Mouse (Mus musculus): ENCODE measurements at regions not wholly inside any gene's neighbourhood (a gene's known extent, or its start where the extent isn't known, plus 50 kb on each side); places are given as distances from the start of the nearest gene placed in this dataset.
"Not testable (repeated sequence)": the region's sequence is repeated elsewhere in the genome, so short reads cannot be mapped to it uniquely, and the experiment has no call there.

DNA sequence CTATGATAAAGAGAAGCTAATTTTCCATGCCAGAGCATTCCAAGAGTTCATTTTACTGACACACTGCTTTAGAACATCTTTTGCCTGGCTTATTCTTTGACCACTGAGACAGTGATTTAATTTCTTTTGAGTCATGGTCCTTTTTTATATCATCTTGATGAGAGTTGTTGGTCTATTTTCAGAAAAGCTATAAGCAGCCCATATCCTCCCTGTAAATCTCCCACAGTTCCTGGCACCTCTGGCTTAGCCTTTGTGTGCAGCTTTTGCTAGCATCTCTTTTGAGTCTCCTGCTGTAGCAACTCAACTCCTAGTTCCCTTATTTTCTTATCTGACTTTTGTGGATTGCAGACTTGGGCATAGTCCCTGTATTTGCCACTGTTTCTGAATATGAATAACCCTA, 207.5 kb upstream of the 4931417E11Rik start:
- no peak for DNase-seq

DNA sequence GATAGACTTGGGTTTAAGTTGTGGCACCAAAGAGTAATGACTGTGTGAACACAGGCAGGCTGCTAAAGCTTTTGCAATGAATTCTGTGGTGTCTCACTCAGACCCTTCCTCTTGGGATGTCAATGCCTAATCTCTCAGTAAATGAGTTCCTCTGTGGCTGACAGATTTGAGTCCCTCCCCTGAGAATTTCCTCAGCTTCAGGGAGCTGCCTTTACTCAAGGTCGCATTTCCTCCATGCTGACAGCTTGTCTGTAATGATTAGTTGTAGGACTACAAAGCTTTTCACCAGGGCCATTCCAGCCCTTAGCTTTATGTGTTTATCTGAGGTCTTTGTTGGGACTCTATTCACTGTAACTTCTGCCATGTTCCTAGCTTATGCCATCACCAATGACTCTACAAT, 199.9 kb upstream of the 4931417E11Rik start:
- DNase-seq, result no peak

DNA sequence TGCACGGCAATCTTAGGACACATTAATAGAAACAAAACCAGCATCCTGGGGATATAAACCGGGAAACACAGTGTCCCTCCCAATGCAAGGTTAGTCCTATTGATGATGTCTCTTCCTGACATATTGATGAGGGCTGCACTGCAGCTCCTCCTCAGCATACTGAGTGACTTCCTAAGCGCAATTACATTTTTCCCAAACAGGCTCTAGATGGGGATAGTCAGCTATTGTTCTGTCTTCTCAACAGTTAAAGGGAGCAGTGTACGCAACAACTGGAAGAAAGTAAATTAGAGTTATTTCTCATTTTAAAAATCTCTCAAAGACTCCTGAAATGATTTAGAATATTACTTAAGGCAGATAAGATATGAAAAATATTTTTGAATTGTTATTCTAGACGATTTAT, 189.5 kb upstream of the 4931417E11Rik start:
- no peak for DNase-seq

DNA sequence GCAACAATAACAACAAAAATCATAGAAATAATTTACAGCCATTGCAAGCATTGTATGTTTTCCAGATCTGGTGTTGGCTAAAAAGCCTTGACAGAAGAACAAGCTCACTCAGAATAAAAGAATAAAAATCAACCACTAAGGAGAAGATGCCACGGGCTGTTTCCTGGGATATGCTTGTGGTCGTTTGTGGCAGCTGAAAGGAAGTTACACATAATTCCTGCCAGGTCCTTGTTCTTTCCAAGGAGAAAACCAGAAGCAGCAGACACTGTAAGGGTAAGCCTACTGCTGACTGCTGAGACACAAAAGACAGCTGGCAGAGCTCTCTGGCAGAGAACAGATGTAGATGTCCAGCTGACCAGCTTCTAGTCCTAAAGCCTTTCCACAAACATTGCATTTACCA, 175.9 kb upstream of the 4931417E11Rik start:
- DNase-seq, result no peak

DNA sequence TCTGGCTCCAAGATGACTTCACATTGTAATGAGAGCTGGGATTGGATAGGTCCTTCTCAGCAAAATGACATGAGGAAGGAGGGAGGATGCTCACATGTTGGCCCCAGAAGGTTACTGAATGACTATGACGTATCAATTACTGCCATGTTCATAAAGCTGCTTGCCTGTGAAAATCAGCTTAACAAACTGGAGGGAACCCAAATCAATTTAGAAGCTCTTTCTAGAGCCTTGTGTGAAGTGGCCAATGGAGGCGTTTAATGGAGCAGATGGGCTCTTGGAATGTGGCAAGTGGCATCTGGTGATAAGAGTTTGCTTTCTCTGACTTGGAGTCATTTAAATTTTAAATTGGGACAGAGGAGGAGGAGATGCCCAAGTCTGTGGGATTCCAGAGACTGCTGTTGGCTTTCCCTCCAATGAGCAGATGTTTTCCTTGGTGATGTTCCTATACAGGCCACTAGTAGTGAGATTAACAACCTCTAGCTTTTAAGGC, 175.4 kb upstream of the 4931417E11Rik start:
- DNase-seq, result no peak

DNA sequence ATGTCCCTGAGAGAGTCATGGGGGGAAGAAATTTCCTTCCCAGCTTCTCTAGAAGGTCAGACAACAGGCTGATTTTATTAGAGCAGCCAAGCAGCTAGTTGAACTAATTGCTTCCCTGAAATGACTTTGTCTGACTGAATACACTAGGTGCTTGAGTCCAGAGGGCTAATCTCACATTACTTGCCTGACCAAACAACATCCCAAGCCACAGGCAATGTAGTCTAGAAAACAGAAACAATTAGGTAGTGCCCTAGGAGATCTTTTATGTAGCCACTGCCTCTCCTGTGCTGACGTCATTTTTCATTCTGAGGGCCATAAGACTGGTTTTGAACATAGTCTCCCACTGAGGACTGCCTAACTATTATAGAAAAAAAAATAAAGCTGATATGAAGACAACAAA, 159.1 kb upstream of the 4931417E11Rik start:
- DNase-seq, result peak in 1 of 2 experiments; percentile 1

DNA sequence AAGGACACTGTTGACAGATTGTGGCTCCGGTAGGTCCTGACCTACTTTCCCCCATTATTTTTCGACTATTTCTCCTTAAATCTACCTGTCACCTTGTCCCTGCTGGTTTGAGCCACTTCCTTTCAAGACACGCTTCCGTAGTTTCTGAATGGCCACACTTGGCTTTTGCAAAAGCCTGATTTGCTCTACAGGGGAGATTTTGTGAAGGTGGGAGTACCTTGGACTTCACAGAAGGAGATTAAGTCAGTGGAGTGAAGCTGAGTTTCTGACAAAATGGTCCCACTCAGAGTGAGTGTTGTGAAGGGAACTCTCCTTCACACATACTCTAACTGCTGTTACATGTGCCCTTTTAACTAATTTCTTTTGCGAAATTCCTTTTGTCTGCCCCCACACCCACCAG, 157.0 kb upstream of the 4931417E11Rik start:
- DNase-seq, result no peak

DNA sequence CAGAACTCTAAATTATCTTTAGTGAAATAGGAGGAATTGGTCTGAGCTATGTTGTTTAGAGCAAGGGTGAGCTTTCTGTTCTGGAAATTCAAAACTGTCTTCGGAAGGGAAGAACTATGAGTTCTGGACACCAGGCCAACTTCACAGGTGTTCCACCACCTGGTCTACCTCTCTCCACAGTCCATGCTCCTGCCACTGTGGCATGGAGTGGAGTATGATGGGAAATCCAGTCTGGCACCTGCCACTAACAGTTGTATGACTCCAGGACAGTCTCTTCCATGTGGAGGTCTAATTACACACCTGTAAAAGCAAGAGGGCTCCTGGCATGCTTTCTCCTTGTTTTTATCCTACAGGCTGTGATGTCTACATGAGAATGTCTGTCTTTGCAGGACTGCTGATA, 154.7 kb upstream of the 4931417E11Rik start:
- no peak for DNase-seq

DNA sequence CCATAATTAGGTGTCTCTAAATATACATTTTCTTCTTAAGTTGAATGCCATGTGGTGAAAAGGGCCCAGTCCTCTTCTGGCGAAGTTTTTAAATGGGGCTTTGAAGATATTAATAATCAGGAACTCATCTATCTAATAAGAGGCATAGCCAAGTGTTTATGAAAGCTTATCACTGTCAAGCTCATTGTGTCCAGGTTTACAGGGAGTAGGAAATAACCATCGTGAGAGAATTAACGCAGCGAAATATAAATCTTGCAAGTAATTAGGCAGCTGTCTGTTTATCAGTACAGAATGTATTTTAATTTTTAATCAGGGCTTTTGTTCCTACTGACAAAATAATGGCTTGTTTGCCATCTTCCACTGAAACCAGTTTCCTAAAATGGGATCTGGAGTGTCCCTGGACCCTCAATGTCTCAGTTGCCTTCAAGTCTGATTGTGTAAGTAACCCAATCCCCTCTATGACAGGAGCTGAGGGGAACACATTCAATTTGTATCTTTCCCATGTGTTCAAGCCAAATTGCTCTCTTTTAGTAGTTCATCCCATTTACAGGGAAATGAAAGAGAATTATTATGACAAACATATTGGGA, 152.5 kb upstream of the 4931417E11Rik start:
- DNase-seq, result no peak

DNA sequence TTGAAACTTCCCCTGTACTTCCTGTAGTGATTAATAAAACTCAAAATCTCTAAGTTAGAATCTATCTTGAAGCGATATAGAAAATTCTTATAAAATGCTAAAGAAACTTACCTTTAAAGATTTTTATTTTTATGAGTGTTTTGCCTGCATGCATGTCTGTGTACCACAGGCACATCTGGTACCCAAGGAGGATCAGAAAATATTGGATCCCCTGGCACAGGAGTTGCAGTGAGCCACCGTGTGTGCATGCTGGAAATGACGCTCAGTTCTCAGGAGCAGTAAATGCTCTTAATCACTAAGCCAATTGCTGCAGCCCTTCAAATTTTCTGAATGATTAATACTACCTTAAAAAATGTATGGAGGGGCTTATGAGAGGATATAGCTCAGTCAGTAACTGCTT, 142.8 kb upstream of the 4931417E11Rik start:
- DNase-seq, result no peak

DNA sequence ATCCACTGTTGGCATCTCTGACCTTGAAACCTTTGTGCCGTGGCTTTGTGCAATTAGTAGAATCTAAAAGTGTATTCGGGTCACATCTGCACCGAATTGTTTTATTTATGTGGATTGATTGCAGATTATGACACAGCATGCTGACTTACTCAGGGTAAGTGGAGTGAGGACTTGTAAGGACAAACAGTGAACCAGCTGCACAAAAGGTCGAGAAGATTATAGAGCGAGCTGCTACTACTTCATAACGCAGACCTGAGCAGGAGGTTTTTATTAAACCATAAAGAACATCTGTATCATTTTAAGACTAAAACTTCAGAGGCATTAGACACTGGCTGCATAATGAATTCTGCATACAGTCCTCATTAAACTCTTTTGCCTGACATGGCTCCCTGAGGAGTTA, 142.4 kb upstream of the 4931417E11Rik start:
- no peak for DNase-seq

DNA sequence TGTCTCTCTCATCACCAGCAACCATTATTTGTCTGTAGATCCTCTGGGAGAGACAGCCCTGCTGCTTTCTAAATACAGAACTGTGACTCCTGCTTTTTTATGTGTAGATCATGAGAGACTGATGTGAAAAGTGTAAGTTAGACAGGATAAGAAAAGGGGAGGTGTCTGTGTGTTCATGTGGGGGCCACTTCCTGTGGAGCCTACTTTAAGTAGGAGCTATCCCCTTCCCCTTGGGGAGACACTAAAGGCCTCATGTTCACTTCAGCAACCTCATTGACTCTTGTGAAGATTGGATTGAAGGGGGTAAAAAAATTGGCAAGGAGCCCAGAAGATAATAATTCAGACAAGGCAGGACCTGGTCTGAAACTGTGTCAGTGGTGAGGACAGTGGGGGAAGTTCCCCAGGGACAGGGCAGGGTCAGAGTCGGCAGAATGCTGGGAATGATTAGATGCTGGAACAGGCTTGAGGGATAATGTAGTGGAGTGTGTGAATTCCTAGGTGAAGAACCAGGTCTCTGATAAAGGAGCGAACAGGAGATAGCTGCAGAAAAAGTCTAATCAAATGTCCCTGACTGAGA, 140.7 kb upstream of the 4931417E11Rik start:
- no peak for DNase-seq

DNA sequence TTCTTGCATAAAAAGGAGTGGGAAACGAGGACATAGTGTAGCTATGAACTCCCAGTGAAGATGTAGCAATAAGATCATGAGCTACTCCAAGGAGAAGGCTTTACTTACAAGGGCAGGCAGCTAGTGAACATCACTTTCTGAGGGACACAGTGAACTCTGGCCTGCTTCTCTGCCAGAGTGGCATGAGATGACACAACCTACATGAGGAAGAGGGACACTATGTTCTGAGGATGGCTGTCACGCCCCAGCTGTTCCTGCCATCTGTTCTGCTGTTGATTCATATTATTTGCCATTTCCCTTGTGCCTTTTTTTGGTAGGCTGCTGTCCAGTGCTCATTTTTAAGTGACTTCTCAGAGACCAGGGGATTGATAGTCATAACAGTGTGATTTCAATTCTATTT, 118.2 kb upstream of the 4931417E11Rik start:
- no peak for DNase-seq

DNA sequence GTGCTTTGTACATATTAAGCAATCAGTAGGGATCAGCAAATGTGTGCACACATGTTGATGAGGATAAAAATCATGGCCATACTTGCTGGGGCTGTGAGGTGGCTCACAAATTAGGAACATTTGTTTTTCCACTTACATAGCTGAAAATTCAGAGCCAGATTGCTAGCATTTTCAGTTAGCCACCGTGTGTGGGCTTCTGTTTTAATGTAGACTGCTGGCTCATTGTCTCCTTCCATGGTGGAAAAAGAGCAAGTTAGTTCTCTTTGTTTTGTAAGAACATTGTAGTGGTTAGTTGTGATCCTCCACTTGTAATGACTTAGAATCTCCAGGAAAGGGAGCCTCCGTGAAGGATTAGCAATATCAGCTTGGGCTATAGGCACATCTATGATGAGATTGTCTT, 107.2 kb upstream of the 4931417E11Rik start:
- DNase-seq, result no peak

DNA sequence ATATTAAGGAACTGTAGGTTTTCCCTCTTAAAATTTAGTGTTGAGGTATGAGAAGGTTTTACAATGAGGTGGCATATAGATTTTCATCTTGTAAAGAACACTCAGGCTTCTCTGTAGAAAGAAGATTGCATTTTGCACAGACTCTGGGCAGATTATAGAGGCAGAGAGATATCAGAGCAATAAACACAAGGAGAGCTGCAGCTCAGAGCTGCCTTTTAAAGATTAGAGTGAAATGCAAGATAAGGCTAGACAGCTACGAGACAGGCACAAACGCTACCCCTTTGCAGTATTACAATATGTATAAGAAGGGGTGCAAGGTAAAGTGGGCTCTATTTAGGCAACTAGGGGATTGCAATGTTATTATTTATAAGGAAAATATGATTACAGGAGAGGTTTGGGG, 90.5 kb upstream of the 4931417E11Rik start:
- no peak for DNase-seq

DNA sequence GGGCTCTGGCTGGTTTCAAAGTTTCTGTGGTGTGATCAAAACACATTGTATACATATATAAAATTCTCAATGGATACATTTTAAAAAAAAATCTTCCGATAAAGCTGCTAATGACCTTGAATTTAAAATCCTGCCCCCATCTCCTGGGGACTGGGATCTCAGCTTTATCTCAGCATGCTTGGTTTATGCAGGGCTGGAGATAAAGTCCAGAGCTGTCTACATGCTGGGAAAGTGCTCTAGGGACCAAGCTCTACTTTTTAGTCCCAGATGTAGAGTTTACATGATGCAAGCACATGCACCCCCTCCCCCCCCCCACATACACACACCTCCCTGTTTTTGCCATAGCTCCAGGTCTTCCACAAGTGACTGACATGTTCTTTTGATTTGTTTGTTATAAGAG, 61.1 kb upstream of the 4931417E11Rik start:
- no peak for DNase-seq

DNA sequence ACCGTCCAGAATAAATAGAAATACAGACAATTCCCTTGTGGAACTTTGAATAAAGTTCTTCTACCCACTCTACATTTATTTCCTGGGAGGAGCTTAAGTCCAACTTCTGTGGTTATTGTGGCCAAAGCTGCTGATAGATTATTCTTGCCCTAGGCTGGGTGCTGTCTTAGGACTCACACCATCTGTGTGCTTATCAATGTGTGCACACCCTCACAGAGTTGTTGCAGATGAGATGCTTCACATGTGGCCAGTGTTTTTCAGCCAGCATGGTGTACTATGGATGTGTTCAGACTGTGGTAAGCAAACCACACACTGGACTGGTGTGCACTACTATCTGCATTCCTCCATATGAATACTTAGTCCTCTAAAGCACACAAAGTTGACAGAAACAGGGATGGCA, 60.6 kb upstream of the 4931417E11Rik start:
- no peak for DNase-seq

DNA sequence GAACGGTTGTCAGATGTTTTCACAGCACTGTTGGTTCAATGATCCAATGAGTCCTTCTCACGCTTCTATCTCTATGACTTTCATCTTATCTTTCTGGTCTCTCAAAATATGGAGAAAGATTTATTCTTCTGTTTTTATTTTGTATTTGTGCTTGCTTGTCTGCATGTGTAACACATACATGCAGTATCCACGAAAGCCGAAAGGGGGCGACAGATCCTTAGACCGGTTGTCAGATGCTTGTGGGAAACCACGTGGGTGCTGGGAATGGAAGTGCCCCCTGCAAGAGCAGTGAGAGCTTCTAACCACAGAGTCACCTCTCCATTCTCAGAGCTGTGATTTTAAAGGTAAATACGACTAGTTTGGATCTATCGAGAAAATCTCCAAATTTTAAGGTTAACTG, 54.2 kb upstream of the 4931417E11Rik start:
- DNase-seq, result peak in 1 of 2 experiments; percentile 34

DNA sequence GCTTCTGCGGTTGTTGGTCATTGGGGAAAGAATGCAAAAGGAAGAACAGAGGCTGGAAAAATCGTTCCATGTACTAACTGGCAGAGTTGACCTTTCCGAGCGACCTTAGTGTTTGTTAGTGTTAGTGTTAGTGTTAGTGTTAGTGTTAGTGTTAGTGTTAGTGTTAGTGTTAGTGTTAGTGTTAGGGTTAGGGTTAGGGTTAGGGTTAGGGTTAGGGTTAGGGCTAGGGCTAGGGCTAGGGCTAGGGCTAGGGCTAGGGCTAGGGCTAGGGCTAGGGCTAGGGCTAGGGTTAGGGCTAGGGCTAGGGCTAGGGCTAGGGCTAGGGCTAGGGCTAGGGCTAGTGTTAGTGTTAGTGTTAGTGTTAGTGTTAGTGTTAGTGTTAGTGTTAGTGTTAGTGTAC, 50.4 kb upstream of the 4931417E11Rik start:
- not testable (repeated sequence) for DNase-seq
